16 mouse cellular contexts compared by ENCODE assay signal in genomic region chr10:80693401-80694045, GRCm38 (mm10). TPM values are rescaled to one million over a fixed set of nuclear protein-coding genes. Genes with fewer than 3 reads are reported as not detected.
A peak's percentile ranks its signal among the peaks of the same experiment; 100 is the strongest.
DNase-seq lines count a peak whose midpoint lies in the region; ATAC-seq and TF ChIP-seq lines count a peak whose summit lies in the region.
"Had no signal": no experiment of that assay in that cellular context is flagged by ENCODE, and none has a peak within 500 bp of the region (broad histone marks: within the 10 kb centered on the region; RNA-seq: fewer than 3 reads in every experiment).

No protein-coding gene starts in this region.

- no peak overlapping the region for H3K9ac ChIP-seq in kidney, embryonic 16.5 days (replicated peaks; ENCODE audit: low read length)
- peak overlapping the region; percentile 44; the same call in 1 of the 2 replicates for H3K9ac ChIP-seq in liver, embryonic 12.5 days
- H3K9ac ChIP-seq: embryonic facial prominence, embryonic 12.5 days; forebrain, embryonic 15.5 days had no signal

- peaks cover 26% of the 10 kb centered on the region for H3K4me1 ChIP-seq in kidney, embryonic 16.5 days (ENCODE audit: insufficient read depth, low read length)
- peaks cover 73% of the 10 kb centered on the region for H3K4me1 ChIP-seq in liver, embryonic 12.5 days
- H3K4me1 ChIP-seq: embryonic facial prominence, embryonic 12.5 days had no signal

- DNase-seq in gastrocnemius, adult 2 months: no peak
- no peak for DNase-seq in gastrocnemius, adult 8-10 months (ENCODE audit: low spot score in 2 of 2)
- peak; percentile 52 for DNase-seq in kidney, postnatal 14 days
- DNase-seq in 416B (ENCODE audit: low read depth): peak; percentile 37
- no peak for DNase-seq in ovary, postnatal 14 days (ENCODE audit: low spot score)
- no peak for DNase-seq in spleen, adult 18-20 months
- DNase-seq: adrenal gland, postnatal 14 days; cerebellum, adult 2 months; layer of hippocampus, adult 9-11 months; lung, postnatal 14 days had no signal

- peak overlapping the region; percentile 70 for H3K27ac ChIP-seq in gastrocnemius, adult 2 months
- no peak overlapping the region for H3K27ac ChIP-seq in kidney, embryonic 16.5 days (ENCODE audit: low read length)
- peak overlapping the region; percentile 78 for H3K27ac ChIP-seq in liver, embryonic 12.5 days
- H3K27ac ChIP-seq: embryonic facial prominence, embryonic 12.5 days; forebrain, embryonic 15.5 days; hindbrain, postnatal 0 days had no signal

- H3K27me3 ChIP-seq in kidney, embryonic 16.5 days (ENCODE audit: insufficient read depth, low read length): no peaks in the 10 kb centered on the region
- H3K27me3 ChIP-seq in liver, embryonic 12.5 days (replicated peaks): no peaks in the 10 kb centered on the region
- H3K27me3 ChIP-seq: embryonic facial prominence, embryonic 12.5 days; forebrain, embryonic 15.5 days; Patski had no signal

- 79% methylated on average over 12 of the region's 12 CpGs for WGBS in kidney, embryonic 16.5 days
- 85% methylated on average over 12 of the region's 12 CpGs for WGBS in liver, embryonic 12.5 days (ENCODE audit: insufficient replicate concordance)

- peaks cover 19% of the 10 kb centered on the region for H3K36me3 ChIP-seq in kidney, embryonic 16.5 days (ENCODE audit: insufficient read depth, low read length)
- peaks cover 58% of the 10 kb centered on the region for H3K36me3 ChIP-seq in liver, embryonic 12.5 days

- intact Hi-C loops in gastrocnemius, adult 2 months (cut with DNase I): no loop called here

- TF ChIP-seq CTCF in gastrocnemius, adult 2 months (IDR thresholded peaks at IDR 0.05): no peak

- ATAC-seq in kidney, embryonic 16.5 days (ENCODE audit: low FRiP score, low TSS enrichment): no peak
- no peak for ATAC-seq in liver, embryonic 12.5 days
- ATAC-seq: forebrain, embryonic 15.5 days; hindbrain, postnatal 0 days; Patski had no signal

- H3K4me2 ChIP-seq in kidney, embryonic 16.5 days (replicated peaks; ENCODE audit: low read depth, low read length): no peak overlapping the region
- no peak overlapping the region for H3K4me2 ChIP-seq in liver, embryonic 12.5 days
- H3K4me2 ChIP-seq: embryonic facial prominence, embryonic 12.5 days; forebrain, embryonic 15.5 days had no signal

- H3K9me3 ChIP-seq in kidney, embryonic 16.5 days (ENCODE audit: low read length): no peaks in the 10 kb centered on the region
- H3K9me3 ChIP-seq in liver, embryonic 12.5 days (replicated peaks): no peaks in the 10 kb centered on the region
- H3K9me3 ChIP-seq: embryonic facial prominence, embryonic 12.5 days; forebrain, embryonic 15.5 days had no signal

- H3K4me3 ChIP-seq in gastrocnemius, adult 2 months: no peak overlapping the region
- no peak overlapping the region for H3K4me3 ChIP-seq in kidney, embryonic 16.5 days (ENCODE audit: low read length)
- H3K4me3 ChIP-seq in liver, embryonic 12.5 days: no peak overlapping the region
- H3K4me3 ChIP-seq: embryonic facial prominence, embryonic 12.5 days; forebrain, embryonic 15.5 days had no signal

RNA-seq across cellular contexts. Expression of gene Mob3a, which starts 8.3 kb away (rescaled TPM):
- total RNA-seq in gastrocnemius, adult 2 months (2021): 1 to 10 TPM; 4.9 to 5.5 TPM
- 1 to 10 TPM; 2.6 to 3.6 (median 3.4) TPM for total RNA-seq in gastrocnemius, adult 8-10 months (2022)
- polyA plus RNA-seq in kidney, embryonic 16.5 days (2015; fragmentation: Nextera tagmentation; extraction: Ambion mirVana): 43.1 and 43.2 TPM in 2 replicates
- polyA plus RNA-seq in liver, embryonic 12.5 days (2016; fragmentation: Nextera tagmentation; extraction: Ambion mirVana): 43.9 and 45.3 TPM in 2 replicates

RNA-seq across cellular contexts. Expression of gene Izumo4, which starts 8.5 kb away (rescaled TPM):
- 1 to 10 TPM; 2.6 to 3.0 TPM for total RNA-seq in gastrocnemius, adult 2 months (2021)
- total RNA-seq in gastrocnemius, adult 8-10 months (2022): 1 to 10 TPM; 1.0 to 3.1 (median 2.7) TPM
- polyA plus RNA-seq in kidney, embryonic 16.5 days (2015; fragmentation: Nextera tagmentation; extraction: Ambion mirVana): 23.3 and 23.8 TPM in 2 replicates
- polyA plus RNA-seq in liver, embryonic 12.5 days (2016; fragmentation: Nextera tagmentation; extraction: Ambion mirVana): 10.1 and 10.6 TPM in 2 replicates

RNA-seq across cellular contexts. Expression of gene Mknk2, which starts 15.6 kb away (rescaled TPM):
- 100 to 1,000 TPM; 253 TPM for total RNA-seq in gastrocnemius, adult 2 months (2021)
- total RNA-seq in gastrocnemius, adult 8-10 months (2022): 100 to 1,000 TPM; 226 to 292 (median 253) TPM
- polyA plus RNA-seq in kidney, embryonic 16.5 days (2015; fragmentation: Nextera tagmentation; extraction: Ambion mirVana): 71.1 and 108 TPM in 2 replicates
- 124 and 125 TPM in 2 replicates for polyA plus RNA-seq in liver, embryonic 12.5 days (2016; fragmentation: Nextera tagmentation; extraction: Ambion mirVana)

RNA-seq across cellular contexts. Expression of gene Btbd2, which starts 36.7 kb away (rescaled TPM):
- 10 to 100 TPM; 34.7 to 40.0 TPM for total RNA-seq in gastrocnemius, adult 2 months (2021)
- total RNA-seq in gastrocnemius, adult 8-10 months (2022): 10 to 100 TPM; 36.7 to 40.7 (median 39.7) TPM
- 21.0 and 74.8 TPM in 2 replicates for polyA plus RNA-seq in kidney, embryonic 16.5 days (2015; fragmentation: Nextera tagmentation; extraction: Ambion mirVana)
- 26.0 and 27.3 TPM in 2 replicates for polyA plus RNA-seq in liver, embryonic 12.5 days (2016; fragmentation: Nextera tagmentation; extraction: Ambion mirVana)

RNA-seq across cellular contexts. Expression of gene Ap3d1, which starts 48.5 kb away (rescaled TPM):
- total RNA-seq in gastrocnemius, adult 2 months (2021): 10 to 100 TPM; 27.0 to 33.5 TPM
- total RNA-seq in gastrocnemius, adult 8-10 months (2022): 10 to 100 TPM; 24.1 to 29.3 (median 27.8) TPM
- polyA plus RNA-seq in kidney, embryonic 16.5 days (2015; fragmentation: Nextera tagmentation; extraction: Ambion mirVana): 67.7 and 68.8 TPM in 2 replicates
- 36.5 and 38.2 TPM in 2 replicates for polyA plus RNA-seq in liver, embryonic 12.5 days (2016; fragmentation: Nextera tagmentation; extraction: Ambion mirVana)

Comparison
In these comparisons a context has a peak if more than half of its experiments do, and no peak if none do; other contexts are left out.
1. DNase-seq: peak in kidney, postnatal 14 days (single experiment) and 416B (single experiment); none in gastrocnemius, adult 2 months (single experiment), gastrocnemius, adult 8-10 months (0 of 2), ovary, postnatal 14 days (single experiment) and spleen, adult 18-20 months (0 of 2).